Mouse (Mus musculus) urinary bladder, adult 18-20 months (tissue): ENCODE measurements around the gene Trim29.

Experiments used
- DNase-seq, 2 experiments: peaks; one replicate each; pipeline ENCODE4 v3.0.0; 2022; ENCODE audit warnings: low spot score in 2 of 2, mixed read lengths in 2 of 2

The Trim29 gene

GRCm38 (mm10) chr9:43310538-43310937, at the start of gene Trim29:
Gene Trim29, plus strand, starts transcription at chr9:43310848.
- peak; percentile 59 to 65 for DNase-seq

- no peak for DNase-seq
Measured at GRCm38 (mm10) chr9:43261124-43261907, 49.3 kb upstream of the Trim29 start.

GRCm38 (mm10) chr9:43261941-43262340, 48.7 kb upstream of the Trim29 start:
- DNase-seq: no peak

GRCm38 (mm10) chr9:43262390-43262789, 48.3 kb upstream of the Trim29 start:
- DNase-seq: no peak

- no peak for DNase-seq
Measured at GRCm38 (mm10) chr9:43262811-43263550, 47.7 kb upstream of the Trim29 start.

- no peak for DNase-seq
Measured at GRCm38 (mm10) chr9:43263946-43264451, 46.6 kb upstream of the Trim29 start.

- DNase-seq: no peak
Measured at GRCm38 (mm10) chr9:43265194-43265593, 45.5 kb upstream of the Trim29 start.

GRCm38 (mm10) chr9:43267357-43267756, 43.3 kb upstream of the Trim29 start:
- no peak for DNase-seq

- DNase-seq: no peak
Measured at GRCm38 (mm10) chr9:43269166-43269565, 41.5 kb upstream of the Trim29 start.

GRCm38 (mm10) chr9:43270723-43271252, 39.9 kb upstream of the Trim29 start:
- DNase-seq: no peak

GRCm38 (mm10) chr9:43271761-43272518, 38.7 kb upstream of the Trim29 start:
- DNase-seq: no peak

GRCm38 (mm10) chr9:43273735-43274134, 36.9 kb upstream of the Trim29 start:
- no peak for DNase-seq

GRCm38 (mm10) chr9:43284284-43284683, 26.4 kb upstream of the Trim29 start:
- DNase-seq: peak; percentile 57 to 72

GRCm38 (mm10) chr9:43285281-43285680, 25.4 kb upstream of the Trim29 start:
- peak in 1 of 2 experiments; percentile 53 for DNase-seq

- DNase-seq: peak; percentile 56 to 60
Measured at GRCm38 (mm10) chr9:43286870-43287269, 23.8 kb upstream of the Trim29 start.

GRCm38 (mm10) chr9:43293058-43293457, 17.6 kb upstream of the Trim29 start:
- DNase-seq: no peak

- DNase-seq: no peak
Measured at GRCm38 (mm10) chr9:43300394-43300793, 10.3 kb upstream of the Trim29 start.

- DNase-seq: no peak
Measured at GRCm38 (mm10) chr9:43302989-43303388, 7.7 kb upstream of the Trim29 start.

- DNase-seq: no peak
Measured at GRCm38 (mm10) chr9:43305882-43306281, 4.8 kb upstream of the Trim29 start.

GRCm38 (mm10) chr9:43309087-43309872, 1.4 kb upstream of the Trim29 start:
- DNase-seq: no peak

GRCm38 (mm10) chr9:43312190-43312589, 1.5 kb downstream of the Trim29 start:
- DNase-seq: peak in 1 of 2 experiments; percentile 62
